Mouse (Mus musculus) stomach, postnatal 0 days (tissue): ENCODE data around the gene Usp5. TPM values are rescaled to one million over a fixed set of nuclear protein-coding genes. Genes with fewer than 3 reads are reported as not detected.

Experiments used
- ATAC-seq: fragments of 200-750 bp; cut with Nextera tagmentation; 2 replicates; pipeline ENCODE4 v1.8.0; 2017; ENCODE audit not compliant: low FRiP score, low TSS enrichment
- DNase-seq: peaks from one replicate; pipeline ENCODE4 v3.0.0-alpha.2; 2016; ENCODE audit warnings: low spot score
- H3K27ac ChIP-seq: fragments of 300-500 bp; sonication (generic); replicated peaks from 2 replicates; pipeline ENCODE4 v1.5.1; 2014; ENCODE audit warnings: mild to moderate bottlenecking, control low read depth
- H3K27me3 ChIP-seq: fragments of 300-500 bp; sonication (generic); 2 replicates; pipeline ENCODE4 v1.6.1; 2014; ENCODE audit warnings: low read length; ENCODE audit not compliant: control insufficient read depth, insufficient read depth
- H3K36me3 ChIP-seq: fragments of 300-500 bp; sonication (generic); 2 replicates; pipeline ENCODE4 v1.6.1; 2014; ENCODE audit warnings: low read length, mixed read lengths; ENCODE audit not compliant: control insufficient read depth, insufficient read depth
- H3K4me1 ChIP-seq: fragments of 300-500 bp; sonication (generic); replicated peaks from 2 replicates; pipeline ENCODE4 v1.6.1; 2014; ENCODE audit warnings: antibody characterized with exemption; ENCODE audit not compliant: control insufficient read depth, insufficient read depth
- H3K4me2 ChIP-seq: fragments of 300-500 bp; sonication (generic); replicated peaks from 2 replicates; pipeline ENCODE4 v1.6.1; 2014; ENCODE audit warnings: low read depth, mild to moderate bottlenecking, control low read depth, moderate library complexity
- H3K4me3 ChIP-seq: fragments of 300-500 bp; sonication (generic); 2 replicates; pipeline ENCODE4 v1.5.1; 2014; ENCODE audit warnings: low read depth, low read length, control low read depth
- H3K9ac ChIP-seq: fragments of 300-500 bp; sonication (generic); 2 replicates; pipeline ENCODE4 v1.6.1; 2014; ENCODE audit warnings: mild to moderate bottlenecking, low read length, control low read depth, mixed read lengths
- H3K9me3 ChIP-seq: fragments of 300-500 bp; sonication (generic); 2 replicates; pipeline ENCODE4 v1.6.1; 2016; ENCODE audit warnings: low read length; ENCODE audit not compliant: control insufficient read depth
- CTCF ChIP-seq: IDR thresholded peaks from 2 replicates; pipeline ENCODE4 v1.5.1; 2016; ENCODE audit warnings: antibody characterized with exemption, low read depth, mild to moderate bottlenecking, moderate library complexity
- EP300 ChIP-seq: optimal IDR thresholded peaks from 2 replicates; pipeline ENCODE3; 2016; ENCODE audit warnings: antibody characterized with exemption
- WGBS: fragments of 180-500 bp; shearing (Covaris S2); extraction: QIAGEN DNeasy Blood & Tissue Kit; methylation state at CpG from one replicate; pipeline ENCODE4 v1.1.7; 2014; 5-methylcytosine and 5-hydroxymethylcytosine counted together
- polyA plus RNA-seq: library from polyadenylated mRNA; unstranded; fragments of >200 nt; fragmentation: Nextera tagmentation; extraction: Ambion mirVana; gene quantifications from 2 replicates; pipeline ENCODE4 v1.2.1, GENCODE M21; 2015

Gene Usp5
- polyA plus RNA-seq, 1 experiment from 2014 or later = 60.3 TPM

GRCm38 (mm10) chr6:124780917-124781316, 48.4 kb downstream of the Usp5 start:
- TF ChIP-seq EP300 (no peak), CTCF (no peak)
- no peak overlapping the region for H3K9ac ChIP-seq
- no peak overlapping the region for H3K27ac ChIP-seq
- H3K36me3 ChIP-seq = no peaks in the 10 kb centered on the region
- H3K4me2 ChIP-seq = no peak overlapping the region
- WGBS = 84% methylated on average over 7 of the region's 7 CpGs
- DNase-seq = no peak
- H3K27me3 ChIP-seq = no peaks in the 10 kb centered on the region; the same call in 1 of the 2 replicates
- no peaks in the 10 kb centered on the region for H3K4me1 ChIP-seq
- H3K9me3 ChIP-seq = no peaks in the 10 kb centered on the region
- ATAC-seq = no peak
- H3K4me3 ChIP-seq = no peak overlapping the region

- Histone ChIP-seq H3K9ac (peak overlapping the region; percentile 45; the same call in 1 of the 2 replicates), H3K4me2 (peak overlapping the region; percentile 58), H3K36me3 (no peaks in the 10 kb centered on the region), H3K27ac (no peak overlapping the region), H3K4me1 (no peaks in the 10 kb centered on the region), H3K4me3 (peak overlapping the region; percentile 33), H3K27me3 (no peaks in the 10 kb centered on the region; the same call in 1 of the 2 replicates), H3K9me3 (no peaks in the 10 kb centered on the region)
- TF ChIP-seq EP300 (no peak), CTCF (no peak)
- no peak for DNase-seq
- ATAC-seq = no peak
- 7% methylated on average over 10 of the region's 10 CpGs for WGBS
Measured at GRCm38 (mm10) chr6:124779984-124780416, 49.3 kb downstream of the Usp5 start.

GRCm38 (mm10) chr6:124779222-124779983, 49.9 kb downstream of the Usp5 start, which contains the start of gene Lrrc23:
Lrrc23 (minus strand) TSS chr6:124779727.
- H3K4me2 ChIP-seq = peak within 1 kb of the TSS; percentile 58
- peak; percentile 34 for ATAC-seq
- 2% methylated on average over 23 of the region's 23 CpGs for whole genome bisulfite sequencing
- peak within 1 kb of the TSS; percentile 33 for H3K4me3 ChIP-seq
- TF ChIP-seq EP300 (no peak), CTCF (no peak)
- no peak within 1 kb of the TSS for H3K27ac ChIP-seq
- no peaks in the 10 kb centered on the region; the same call in 1 of the 2 replicates for H3K27me3 ChIP-seq
- H3K9me3 ChIP-seq = no peaks in the 10 kb centered on the region
- no peak for DNase-seq
- H3K4me1 ChIP-seq = no peaks in the 10 kb centered on the region
- no peaks in the 10 kb centered on the region for H3K36me3 ChIP-seq
- H3K9ac ChIP-seq = peak within 1 kb of the TSS; percentile 45; the same call in 1 of the 2 replicates

- ATAC-seq (no peak), DNase-seq (no peak)
- no peaks in the 10 kb centered on the region for H3K27me3 ChIP-seq
- no peaks in the 10 kb centered on the region for H3K4me1 ChIP-seq
- no peak overlapping the region for H3K4me3 ChIP-seq
- H3K36me3 ChIP-seq = no peaks in the 10 kb centered on the region
- H3K9ac ChIP-seq = no peak overlapping the region
- H3K9me3 ChIP-seq = no peaks in the 10 kb centered on the region
- no peak overlapping the region for H3K4me2 ChIP-seq
- no peak for TF ChIP-seq EP300
- no peak for TF ChIP-seq CTCF
- WGBS = 88% methylated on average over 15 of the region's 15 CpGs
- no peak overlapping the region for H3K27ac ChIP-seq
Measured at GRCm38 (mm10) chr6:124770511-124770910, 58.8 kb downstream of the Usp5 start.

GRCm38 (mm10) chr6:124770013-124770412, 59.3 kb downstream of the Usp5 start:
- H3K27me3 ChIP-seq = no peaks in the 10 kb centered on the region
- H3K36me3 ChIP-seq = no peaks in the 10 kb centered on the region
- H3K4me1 ChIP-seq = no peaks in the 10 kb centered on the region
- peak overlapping the region; percentile 77; the same call in 1 of the 2 replicates for H3K4me2 ChIP-seq
- ATAC-seq = no peak
- no peak overlapping the region for H3K27ac ChIP-seq
- peak overlapping the region; percentile 65; the same call in 1 of the 2 replicates for H3K9ac ChIP-seq
- DNase-seq = no peak
- no peaks in the 10 kb centered on the region for H3K9me3 ChIP-seq
- WGBS = 63% methylated on average over 7 of the region's 7 CpGs
- H3K4me3 ChIP-seq = peak overlapping the region; percentile 63; the same call in 1 of the 2 replicates
- TF ChIP-seq EP300 (no peak), CTCF (no peak)
